Mouse (Mus musculus) neural tube, embryonic 14.5 days (tissue): ENCODE results near the gene Gm20388. TPM values are rescaled to one million over a fixed set of nuclear protein-coding genes. Genes with fewer than 3 reads are reported as not detected.
"Not testable (repeated sequence)": the region's sequence is repeated elsewhere in the genome, so short reads cannot be mapped to it uniquely, and the experiment has no call there.

Experiments used
- ATAC-seq: fragments of 200-750 bp; cut with Nextera tagmentation; 2 replicates; pipeline ENCODE4 v1.8.0; 2017; ENCODE audit warnings: low read depth, mild to moderate bottlenecking, moderate TSS enrichment, moderate library complexity
- H3K27ac ChIP-seq: fragments of 300-500 bp; sonication (generic); 2 replicates; pipeline ENCODE4 v1.5.1; 2014; ENCODE audit warnings: low read depth, mild to moderate bottlenecking, control low read depth, low read length, moderate library complexity, mixed read lengths
- H3K27me3 ChIP-seq: fragments of 300-500 bp; sonication (generic); 2 replicates; pipeline ENCODE4 v1.6.1; 2014; ENCODE audit warnings: low read length; ENCODE audit not compliant: control insufficient read depth, insufficient read depth
- H3K36me3 ChIP-seq: fragments of 300-500 bp; sonication (generic); 2 replicates; pipeline ENCODE4 v1.6.1; 2014; ENCODE audit warnings: low read length, mixed read lengths; ENCODE audit not compliant: control insufficient read depth, insufficient read depth
- H3K4me1 ChIP-seq: fragments of 300-500 bp; sonication (generic); 2 replicates; pipeline ENCODE4 v1.6.1; 2014; ENCODE audit warnings: low read length; ENCODE audit not compliant: control insufficient read depth, insufficient read depth
- H3K4me2 ChIP-seq: fragments of 300-500 bp; sonication (generic); 2 replicates; pipeline ENCODE4 v1.6.1; 2014; ENCODE audit warnings: mild to moderate bottlenecking, low read depth, low read length, control low read depth
- H3K4me3 ChIP-seq: fragments of 300-500 bp; sonication (generic); 2 replicates; pipeline ENCODE4 v1.5.1; 2014; ENCODE audit warnings: low read depth, low read length, control low read depth, mixed read lengths
- H3K9ac ChIP-seq: fragments of 300-500 bp; sonication (generic); replicated peaks from 2 replicates; pipeline ENCODE4 v1.6.1; 2014; ENCODE audit warnings: low read depth, mild to moderate bottlenecking, control low read depth, low read length, mixed read lengths
- H3K9me3 ChIP-seq: fragments of 300-500 bp; sonication (generic); 2 replicates; pipeline ENCODE4 v1.6.1; 2016; ENCODE audit warnings: low read length; ENCODE audit not compliant: control insufficient read depth
- WGBS: fragments of 180-500 bp; shearing (Covaris S2); extraction: QIAGEN DNeasy Blood & Tissue Kit; methylation state at CpG from one replicate; pipeline ENCODE4 v1.1.7; 2014; 5-methylcytosine and 5-hydroxymethylcytosine counted together
- polyA plus RNA-seq: library from polyadenylated mRNA; unstranded; fragments of >200 nt; fragmentation: Nextera tagmentation; extraction: Ambion mirVana; gene quantifications from 2 replicates; pipeline ENCODE4 v1.2.1, GENCODE M21; 2014

Gm20388 gene
- polyA plus RNA-seq, 1 experiment from 2014 or later, result 10.3 TPM

DNA sequence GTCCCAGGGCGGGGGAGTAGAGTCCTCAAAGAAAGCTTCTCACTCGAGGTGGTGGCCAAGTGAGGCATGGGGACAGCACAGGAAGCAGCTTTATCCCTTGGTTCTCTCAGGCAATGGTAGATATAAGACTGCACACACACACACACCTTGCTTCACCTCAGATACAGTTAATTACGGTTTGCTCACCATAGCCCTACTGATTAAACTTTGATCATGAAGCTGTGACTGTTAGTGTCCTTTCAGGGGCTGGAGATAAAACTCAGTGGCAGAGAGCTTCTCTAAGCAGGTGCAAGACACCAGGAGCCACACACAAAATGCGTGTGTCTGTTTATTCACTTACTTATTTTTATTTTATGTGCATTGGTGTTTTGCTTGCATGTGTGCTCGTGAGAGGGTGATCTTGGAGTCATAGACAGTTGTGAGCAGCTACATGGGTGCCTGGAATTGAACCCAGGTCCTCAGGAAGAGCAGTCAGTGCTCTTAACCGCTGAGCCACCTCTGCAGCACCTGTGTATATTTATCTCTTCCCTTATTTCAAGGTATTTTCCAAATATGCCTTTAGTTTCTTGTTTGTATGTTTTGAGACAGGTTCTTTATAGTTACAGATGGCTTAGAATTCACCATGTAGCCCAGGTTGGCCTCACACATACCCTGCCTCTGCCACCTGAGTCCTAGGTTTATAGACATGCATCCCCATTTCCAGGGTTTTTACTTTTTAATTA lies 3897.4 kb downstream of the Gm20388 start:
- peak overlapping the region; percentile 78; the same call in 1 of the 2 replicates for H3K4me2 ChIP-seq
- no peak for ATAC-seq
- H3K36me3 ChIP-seq, result no peaks in the 10 kb centered on the region
- no peaks in the 10 kb centered on the region for H3K9me3 ChIP-seq
- H3K4me1 ChIP-seq, result peaks cover 19% of the 10 kb centered on the region
- H3K4me3 ChIP-seq, result no peak overlapping the region
- WGBS, result 75% methylated on average over 6 of the region's 6 CpGs
- H3K9ac ChIP-seq, result no peak overlapping the region
- H3K27me3 ChIP-seq, result no peaks in the 10 kb centered on the region
- H3K27ac ChIP-seq, result no peak overlapping the region

GRCm38 (mm10) chr8:123808671-123809070 lies 3898.0 kb downstream of the Gm20388 start:
- H3K36me3 ChIP-seq, result no peaks in the 10 kb centered on the region
- no peaks in the 10 kb centered on the region for H3K9me3 ChIP-seq
- no peak for ATAC-seq
- no peak overlapping the region for H3K4me2 ChIP-seq
- H3K4me3 ChIP-seq, result no peak overlapping the region
- H3K9ac ChIP-seq, result no peak overlapping the region
- peaks cover 19% of the 10 kb centered on the region for H3K4me1 ChIP-seq
- WGBS, result 86% methylated on average over 7 of the region's 7 CpGs
- H3K27me3 ChIP-seq, result no peaks in the 10 kb centered on the region
- no peak overlapping the region for H3K27ac ChIP-seq

- H3K36me3 ChIP-seq, H3K4me3 ChIP-seq, H3K4me2 ChIP-seq, H3K27ac ChIP-seq, H3K27me3 ChIP-seq, ATAC-seq, H3K9me3 ChIP-seq, H3K9ac ChIP-seq: not testable (repeated sequence)
- H3K4me1 ChIP-seq, result peaks cover 19% of the 10 kb centered on the region
- 89% methylated on average over 4 of the region's 4 CpGs for WGBS
These were observed 3898.7 kb downstream of the Gm20388 start for GRCm38 (mm10) chr8:123809342-123809741.

DNA sequence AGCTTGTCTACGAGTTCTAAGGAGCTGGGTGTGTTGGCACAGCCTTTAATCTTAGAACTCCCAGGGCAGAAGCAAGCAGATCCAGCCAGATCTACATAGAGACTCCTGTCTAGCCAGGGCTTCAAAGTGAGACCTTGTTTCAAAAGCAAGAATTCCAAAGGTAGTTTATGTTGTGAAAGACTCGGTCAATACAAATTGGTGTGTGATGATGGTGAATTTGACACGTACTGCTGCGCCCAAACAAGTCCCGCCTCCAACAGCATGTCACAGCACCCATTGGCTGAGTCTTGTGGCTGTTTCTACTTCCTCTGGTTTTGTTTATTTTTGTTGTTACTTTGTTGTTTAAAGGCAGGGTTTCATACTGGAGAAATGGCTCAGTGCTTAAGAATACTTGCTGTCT lies 3901.6 kb downstream of the Gm20388 start:
- H3K4me2 ChIP-seq, result no peak overlapping the region
- H3K27ac ChIP-seq, result no peak overlapping the region
- ATAC-seq, result no peak
- no peaks in the 10 kb centered on the region for H3K9me3 ChIP-seq
- 91% methylated on average over 5 of the region's 5 CpGs for WGBS
- H3K4me3 ChIP-seq, result no peak overlapping the region
- no peak overlapping the region for H3K9ac ChIP-seq
- H3K36me3 ChIP-seq, result no peaks in the 10 kb centered on the region
- peaks cover 5% of the 10 kb centered on the region for H3K4me1 ChIP-seq
- H3K27me3 ChIP-seq, result no peaks in the 10 kb centered on the region

- no peaks in the 10 kb centered on the region for H3K9me3 ChIP-seq
- 0 out of 2 replicates have a peak overlapping the region, but pooled peaks have one; percentile 1 for H3K9ac ChIP-seq
- H3K4me3 ChIP-seq, result no peak overlapping the region
- no peak overlapping the region for H3K27ac ChIP-seq
- H3K27me3 ChIP-seq, result no peaks in the 10 kb centered on the region
- H3K4me1 ChIP-seq, result no peaks in the 10 kb centered on the region
- no peak for ATAC-seq
- whole genome bisulfite sequencing, result 73% methylated on average over 16 of the region's 16 CpGs
- H3K4me2 ChIP-seq, result no peak overlapping the region
- no peaks in the 10 kb centered on the region for H3K36me3 ChIP-seq
These were observed 3902.7 kb downstream of the Gm20388 start for GRCm38 (mm10) chr8:123813173-123813891.

GRCm38 (mm10) chr8:123813892-123814266 lies 3903.2 kb downstream of the Gm20388 start:
- Histone ChIP-seq H3K4me2 (no peak overlapping the region), H3K9me3 (no peaks in the 10 kb centered on the region), H3K36me3 (no peaks in the 10 kb centered on the region), H3K9ac (0 out of 2 replicates have a peak overlapping the region, but pooled peaks have one; percentile 1), H3K27ac (no peak overlapping the region), H3K27me3 (no peaks in the 10 kb centered on the region), H3K4me1 (no peaks in the 10 kb centered on the region), H3K4me3 (no peak overlapping the region)
- ATAC-seq, result no peak
- 87% methylated on average over 4 of the region's 4 CpGs for WGBS

DNA sequence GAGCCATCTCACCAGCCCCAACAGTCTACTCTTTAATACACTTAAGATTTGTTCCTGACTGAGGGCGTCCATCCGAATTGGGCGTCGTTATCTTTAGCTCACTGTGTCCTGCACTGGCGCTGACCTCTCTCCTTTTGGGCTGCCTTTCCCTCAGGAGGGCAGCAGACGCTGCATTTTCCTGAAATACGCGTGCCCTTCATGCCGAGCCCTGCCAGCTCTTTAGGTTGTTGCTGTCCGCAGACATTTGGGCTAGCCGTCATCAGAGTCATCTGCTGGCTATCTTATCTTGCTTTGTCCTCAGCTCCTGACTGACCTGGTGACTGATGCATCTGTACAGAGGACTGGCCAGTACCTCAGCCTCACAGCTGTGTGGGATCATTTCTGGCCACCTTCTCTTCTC lies 3904.7 kb downstream of the Gm20388 start:
- no peak overlapping the region for H3K9ac ChIP-seq
- H3K4me2 ChIP-seq, result no peak overlapping the region
- 89% methylated on average over 11 of the region's 11 CpGs for WGBS
- H3K27me3 ChIP-seq, result no peaks in the 10 kb centered on the region
- H3K27ac ChIP-seq, result no peak overlapping the region
- H3K4me1 ChIP-seq, result no peaks in the 10 kb centered on the region
- no peak overlapping the region for H3K4me3 ChIP-seq
- no peaks in the 10 kb centered on the region for H3K36me3 ChIP-seq
- H3K9me3 ChIP-seq, result no peaks in the 10 kb centered on the region
- ATAC-seq, result no peak

- H3K9me3 ChIP-seq, result no peaks in the 10 kb centered on the region
- H3K4me1 ChIP-seq, result no peaks in the 10 kb centered on the region
- no peak for ATAC-seq
- WGBS, result 85% methylated on average over 8 of the region's 8 CpGs
- no peaks in the 10 kb centered on the region for H3K36me3 ChIP-seq
- H3K27me3 ChIP-seq, result no peaks in the 10 kb centered on the region
- no peak overlapping the region for H3K4me3 ChIP-seq
- no peak overlapping the region for H3K4me2 ChIP-seq
- no peak overlapping the region for H3K9ac ChIP-seq
- no peak overlapping the region for H3K27ac ChIP-seq
These were observed 3906.3 kb downstream of the Gm20388 start for GRCm38 (mm10) chr8:123816939-123817338.

DNA sequence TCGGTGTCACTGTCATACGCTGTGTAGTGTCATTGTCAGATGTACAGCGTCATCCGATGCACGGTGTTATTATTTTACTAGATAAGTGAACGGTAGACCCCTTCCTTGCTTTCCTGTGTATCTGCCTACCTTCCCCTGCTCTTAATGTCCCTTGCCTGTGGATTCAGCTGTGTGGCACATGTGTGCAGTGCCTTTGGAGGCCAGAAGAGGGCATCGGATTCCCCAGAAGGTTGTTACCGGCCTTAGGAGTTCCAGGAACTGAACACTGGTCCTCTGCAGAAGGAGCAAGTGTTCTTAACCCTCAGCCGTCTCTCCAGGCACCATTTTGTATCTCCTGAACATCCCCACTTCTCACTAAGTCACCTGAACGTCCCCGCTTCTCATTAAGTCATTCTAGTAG lies 3907.1 kb downstream of the Gm20388 start:
- no peaks in the 10 kb centered on the region for H3K9me3 ChIP-seq
- no peaks in the 10 kb centered on the region for H3K27me3 ChIP-seq
- no peak overlapping the region for H3K4me3 ChIP-seq
- H3K4me2 ChIP-seq, result no peak overlapping the region
- H3K36me3 ChIP-seq, result no peaks in the 10 kb centered on the region
- WGBS, result 91% methylated on average over 11 of the region's 11 CpGs
- H3K9ac ChIP-seq, result no peak overlapping the region
- ATAC-seq, result no peak
- no peaks in the 10 kb centered on the region for H3K4me1 ChIP-seq
- H3K27ac ChIP-seq, result no peak overlapping the region
